In genomic region chr1:39186711-39187437, GRCm38 (mm10) we compare ENCODE assay signal across 11 mouse cellular contexts. TPM values are rescaled to one million over a fixed set of nuclear protein-coding genes. Genes with fewer than 3 reads are reported as not detected.
DNase-seq lines count a peak whose midpoint lies in the region; ATAC-seq and TF ChIP-seq lines count a peak whose summit lies in the region.
"Had no signal": no experiment of that assay in that cellular context is flagged by ENCODE, and none has a peak within 500 bp of the region (broad histone marks: within the 10 kb centered on the region; RNA-seq: fewer than 3 reads in every experiment).

No protein-coding gene starts in this region.

- H3K9ac ChIP-seq in heart, embryonic 16.5 days (ENCODE audit: low read length): no peak overlapping the region
- H3K9ac ChIP-seq in heart, adult 2 months (ENCODE audit: low read depth, low read length): no peak overlapping the region
- no peak overlapping the region for H3K9ac ChIP-seq in intestine, postnatal 0 days (ENCODE audit: low read depth, low read length)
- no peak overlapping the region for H3K9ac ChIP-seq in lung, embryonic 16.5 days (ENCODE audit: low read length)
- H3K9ac ChIP-seq: forebrain, postnatal 0 days; limb, embryonic 13.5 days; neural tube, embryonic 13.5 days had no signal

- peak; percentile 47 for ATAC-seq in heart, embryonic 16.5 days (replicated peaks; ENCODE audit: extremely low read depth, insufficient read depth, low FRiP score)
- peak; percentile 92 for ATAC-seq in intestine, postnatal 0 days
- ATAC-seq in lung, embryonic 16.5 days (ENCODE audit: low read depth): peak; percentile 84

- H3K4me2 ChIP-seq in heart, embryonic 16.5 days (ENCODE audit: low read depth, low read length): no peak overlapping the region
- H3K4me2 ChIP-seq in intestine, postnatal 0 days (replicated peaks; ENCODE audit: low read depth): no peak overlapping the region
- no peak overlapping the region for H3K4me2 ChIP-seq in lung, embryonic 16.5 days (ENCODE audit: low read depth, low read length)
- H3K4me2 ChIP-seq: limb, embryonic 13.5 days; neural tube, embryonic 13.5 days had no signal

- TF ChIP-seq POLR2A in heart, adult 2 months (IDR thresholded peaks at IDR 0.05; ENCODE audit: insufficient read depth, low read depth, low read length): no peak

- H3K4me3 ChIP-seq in heart, embryonic 16.5 days (ENCODE audit: low read length): no peak overlapping the region
- H3K4me3 ChIP-seq in heart, adult 2 months: no peak overlapping the region
- no peak overlapping the region for H3K4me3 ChIP-seq in intestine, postnatal 0 days (ENCODE audit: low read depth, low read length)
- no peak overlapping the region for H3K4me3 ChIP-seq in lung, embryonic 16.5 days (ENCODE audit: low read length)
- H3K4me3 ChIP-seq: limb, embryonic 13.5 days; neural tube, embryonic 13.5 days had no signal

- H3K9me3 ChIP-seq in heart, embryonic 16.5 days (replicated peaks; ENCODE audit: control insufficient read depth, low read length): no peaks in the 10 kb centered on the region
- H3K9me3 ChIP-seq in intestine, postnatal 0 days (ENCODE audit: control insufficient read depth): no peaks in the 10 kb centered on the region
- no peaks in the 10 kb centered on the region for H3K9me3 ChIP-seq in lung, embryonic 16.5 days (ENCODE audit: control insufficient read depth, low read length)
- H3K9me3 ChIP-seq: limb, embryonic 13.5 days had no signal

- WGBS in heart, embryonic 16.5 days: 46% methylated on average over 6 of the region's 6 CpGs
- WGBS in heart, adult 2 months: 35% methylated on average over 6 of the region's 6 CpGs
- 26% methylated on average over 6 of the region's 6 CpGs for WGBS in intestine, postnatal 0 days
- WGBS in lung, embryonic 16.5 days: 28% methylated on average over 6 of the region's 6 CpGs

- peak overlapping the region; percentile 80 for H3K27ac ChIP-seq in heart, embryonic 16.5 days (ENCODE audit: low read length)
- H3K27ac ChIP-seq in heart, adult 2 months: no peak overlapping the region
- peak overlapping the region; percentile 70; the same call in 1 of the 2 replicates for H3K27ac ChIP-seq in intestine, postnatal 0 days (ENCODE audit: low read depth, low read length)
- H3K27ac ChIP-seq in lung, embryonic 16.5 days (ENCODE audit: low read length): peak overlapping the region; percentile 90
- H3K27ac ChIP-seq: limb, embryonic 13.5 days; neural tube, embryonic 13.5 days had no signal

- no peaks in the 10 kb centered on the region for H3K36me3 ChIP-seq in heart, embryonic 16.5 days (ENCODE audit: control insufficient read depth, insufficient read depth)
- no peaks in the 10 kb centered on the region for H3K36me3 ChIP-seq in heart, adult 2 months (ENCODE audit: control insufficient read depth, insufficient read depth, low read length)
- H3K36me3 ChIP-seq in intestine, postnatal 0 days (ENCODE audit: control insufficient read depth, insufficient read depth): no peaks in the 10 kb centered on the region
- no peaks in the 10 kb centered on the region for H3K36me3 ChIP-seq in lung, embryonic 16.5 days (ENCODE audit: control insufficient read depth, insufficient read depth, low read length)
- H3K36me3 ChIP-seq: limb, embryonic 13.5 days; neural tube, embryonic 13.5 days had no signal

- intact Hi-C loops in heart, adult 2 months (cut with DNase I): no loop called here

- TF ChIP-seq EP300 in heart, adult 2 months (IDR thresholded peaks at IDR 0.05; ENCODE audit: insufficient read depth, low read depth, low read length): no peak

- DNase-seq in heart, adult 2 months: no peak
- peak; percentile 95 for DNase-seq in ZHBTc4 (ENCODE audit: low read depth, low spot score)
- no peak for DNase-seq in right cerebral cortex, adult 18-20 months
- no peak for DNase-seq in layer of hippocampus, postnatal 25 days (ENCODE audit: extremely low spot score in 1 of 2, low spot score in 1 of 2)
- DNase-seq in thymus, postnatal 25 days: no peak
- DNase-seq: forebrain, postnatal 0 days had no signal

- TF ChIP-seq CTCF in heart, adult 2 months (IDR thresholded peaks at IDR 0.05): no peak
- TF ChIP-seq CTCF in intestine, postnatal 0 days (IDR thresholded peaks at IDR 0.05; ENCODE audit: low read depth): no peak

- H3K27me3 ChIP-seq in heart, embryonic 16.5 days (ENCODE audit: control insufficient read depth, insufficient read depth, low read length): no peaks in the 10 kb centered on the region
- H3K27me3 ChIP-seq in heart, adult 2 months (ENCODE audit: control insufficient read depth, insufficient read depth, low read length): no peaks in the 10 kb centered on the region
- no peaks in the 10 kb centered on the region for H3K27me3 ChIP-seq in intestine, postnatal 0 days (replicated peaks; ENCODE audit: control insufficient read depth, insufficient read depth, low read length)
- H3K27me3 ChIP-seq in lung, embryonic 16.5 days (ENCODE audit: control insufficient read depth, insufficient read depth, low read depth, low read length): no peaks in the 10 kb centered on the region

- H3K79me2 ChIP-seq in heart, adult 2 months (replicated peaks; ENCODE audit: control insufficient read depth, insufficient read depth, low read length): no peaks in the 10 kb centered on the region

- peaks cover 16% of the 10 kb centered on the region for H3K4me1 ChIP-seq in heart, embryonic 16.5 days (ENCODE audit: control insufficient read depth, insufficient read depth, low read length)
- peaks cover 1% of the 10 kb centered on the region; the same call in 1 of the 2 replicates for H3K4me1 ChIP-seq in heart, adult 2 months (ENCODE audit: control insufficient read depth, insufficient read depth, low read length)
- no peaks in the 10 kb centered on the region for H3K4me1 ChIP-seq in intestine, postnatal 0 days (replicated peaks; ENCODE audit: control insufficient read depth, insufficient read depth, low read length)
- peaks cover 5% of the 10 kb centered on the region for H3K4me1 ChIP-seq in lung, embryonic 16.5 days (replicated peaks; ENCODE audit: control insufficient read depth, insufficient read depth, low read length)
- H3K4me1 ChIP-seq: limb, embryonic 13.5 days; neural tube, embryonic 13.5 days had no signal

RNA-seq across cellular contexts. Expression of gene Npas2, which starts 6.7 kb away (rescaled TPM):
- 3.1 and 3.7 TPM in 2 replicates for polyA plus RNA-seq in heart, embryonic 16.5 days (2015; fragmentation: Nextera tagmentation; extraction: Ambion mirVana)
- total RNA-seq in heart, adult 2 months (2021): 1 to 10 TPM; 1.8 to 10.0 TPM
- 3.7 and 4.1 TPM in 2 replicates for polyA plus RNA-seq in heart, adult 2 months (2012; rRNA removed)
- polyA plus RNA-seq in intestine, postnatal 0 days (2015; fragmentation: Nextera tagmentation; extraction: Ambion mirVana): 4.1 and 4.3 TPM in 2 replicates
- polyA plus RNA-seq in lung, embryonic 16.5 days (2015; fragmentation: Nextera tagmentation; extraction: Ambion mirVana): 1.9 and 2.0 TPM in 2 replicates
- 10 to 100 TPM; 28.0 to 30.4 TPM for total RNA-seq in layer of hippocampus, postnatal 25 days (2021)
